Mouse (Mus musculus): ENCODE measurements around the gene Cyp2d9. TPM values are rescaled to one million over a fixed set of nuclear protein-coding genes. Genes with fewer than 3 reads are reported as not detected.
A peak's percentile ranks its signal among the peaks of the same experiment; 100 is the strongest.
"Not testable (repeated sequence)": the region's sequence is repeated elsewhere in the genome, so short reads cannot be mapped to it uniquely, and the experiment has no call there.

Cyp2d9 gene
- total RNA-seq (2021), result not detected
- long read RNA-seq, experiment 1, result 0 reads
- long read RNA-seq, experiment 2, result 0 reads

GRCm38 (mm10) chr15:82433137-82433536, at the start of gene Cyp2d9:
Cyp2d9 (plus strand) TSS chr15:82433437.
- no peak for DNase-seq (ENCODE audit: low spot score in 2 of 2)

GRCm38 (mm10) chr15:82385729-82386128, 47.5 kb upstream of the Cyp2d9 start:
- DNase-seq (ENCODE audit: low spot score in 2 of 2), result no peak

GRCm38 (mm10) chr15:82389916-82390315, 43.3 kb upstream of the Cyp2d9 start:
- DNase-seq (ENCODE audit: low spot score in 2 of 2), result not testable (repeated sequence)

- not testable (repeated sequence) for DNase-seq (ENCODE audit: low spot score in 2 of 2)
Observed at GRCm38 (mm10) chr15:82393922-82394321, 39.3 kb upstream of the Cyp2d9 start, which contains the start of gene Cyp2d11. Cyp2d11 (minus strand) TSS chr15:82394022.

DNA sequence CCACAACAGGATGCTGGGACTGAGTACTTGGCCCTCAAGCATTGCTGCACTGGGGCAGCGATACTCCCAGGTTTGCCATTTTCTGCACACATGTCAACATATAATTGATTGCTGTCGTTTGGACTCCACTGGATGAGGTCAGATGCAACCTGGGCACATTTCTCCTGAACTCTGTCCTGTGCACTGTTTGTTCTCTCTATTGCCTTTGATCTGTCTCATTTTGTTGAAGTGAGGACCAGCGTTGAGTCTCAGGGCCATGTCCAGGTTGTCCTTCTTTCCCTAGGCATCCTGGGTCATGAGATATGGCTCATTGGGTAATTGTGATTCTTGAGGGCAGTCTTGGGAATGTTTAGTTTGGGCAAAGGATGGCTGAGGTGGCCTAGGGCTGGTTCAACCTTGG, 37.3 kb upstream of the Cyp2d9 start:
- not testable (repeated sequence) for DNase-seq (ENCODE audit: low spot score in 2 of 2)

- DNase-seq (ENCODE audit: low spot score in 2 of 2), result no peak
Observed at GRCm38 (mm10) chr15:82401516-82401915, 31.7 kb upstream of the Cyp2d9 start.

DNA sequence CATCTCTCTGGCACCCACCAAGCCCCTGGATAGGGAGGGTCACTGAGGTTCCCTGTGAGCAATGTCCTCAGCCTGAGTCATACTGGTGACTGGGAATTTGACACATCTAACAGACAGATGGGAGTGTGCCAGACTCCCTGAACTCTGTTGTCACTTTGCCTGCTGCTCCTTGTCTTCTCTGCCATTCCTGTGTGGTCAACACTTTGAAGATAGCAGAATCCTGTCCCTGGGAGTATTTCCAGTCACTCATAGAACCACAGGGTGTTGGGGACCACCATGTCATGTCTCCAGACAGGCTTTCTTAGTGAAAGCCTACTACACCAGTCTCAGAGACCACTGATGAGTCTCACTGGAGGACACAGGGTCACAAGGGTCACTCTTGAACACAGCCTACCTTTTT, 31.1 kb upstream of the Cyp2d9 start:
- no peak for DNase-seq (ENCODE audit: low spot score in 2 of 2)

DNA sequence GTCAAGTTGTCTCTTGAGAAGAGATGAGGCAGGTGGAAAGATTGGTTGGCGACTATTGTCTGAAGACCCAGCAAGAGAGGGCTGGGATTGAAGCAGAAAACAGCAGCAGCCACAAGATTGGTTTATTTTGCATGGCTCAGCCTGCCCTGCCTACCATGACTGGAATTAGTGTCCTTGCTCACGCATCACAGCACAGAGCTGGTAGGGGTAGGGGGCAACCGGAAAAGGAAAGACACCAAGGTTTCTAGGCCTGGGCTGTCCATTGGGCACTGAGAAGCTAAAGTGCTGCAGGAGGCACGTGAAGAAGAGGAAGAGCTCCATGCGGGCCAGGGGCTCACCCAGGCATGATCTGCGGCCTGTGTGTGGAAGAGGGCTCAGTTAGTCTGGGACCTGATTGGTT, 30.5 kb upstream of the Cyp2d9 start:
- no peak for DNase-seq (ENCODE audit: low spot score in 2 of 2)

DNA sequence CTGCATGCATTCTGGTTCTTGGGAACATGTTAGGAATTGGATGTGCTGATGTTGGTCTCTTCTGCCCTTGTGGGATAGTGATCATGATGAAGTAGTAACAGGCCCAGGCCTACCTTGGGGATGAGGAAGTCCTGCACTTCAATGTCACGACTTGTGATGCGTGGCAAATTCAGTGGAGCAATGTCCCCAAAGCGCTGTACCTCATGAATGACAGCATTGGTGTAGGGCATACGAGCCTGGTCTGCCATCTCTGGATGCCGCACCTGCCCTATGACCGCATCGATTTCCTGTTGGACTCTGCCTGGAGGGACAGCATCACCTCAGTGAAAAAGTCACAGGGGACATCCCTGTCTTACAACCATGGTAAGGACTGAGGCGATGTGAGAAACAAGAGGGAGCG, 29.6 kb upstream of the Cyp2d9 start:
- no peak for DNase-seq (ENCODE audit: low spot score in 2 of 2)

DNA sequence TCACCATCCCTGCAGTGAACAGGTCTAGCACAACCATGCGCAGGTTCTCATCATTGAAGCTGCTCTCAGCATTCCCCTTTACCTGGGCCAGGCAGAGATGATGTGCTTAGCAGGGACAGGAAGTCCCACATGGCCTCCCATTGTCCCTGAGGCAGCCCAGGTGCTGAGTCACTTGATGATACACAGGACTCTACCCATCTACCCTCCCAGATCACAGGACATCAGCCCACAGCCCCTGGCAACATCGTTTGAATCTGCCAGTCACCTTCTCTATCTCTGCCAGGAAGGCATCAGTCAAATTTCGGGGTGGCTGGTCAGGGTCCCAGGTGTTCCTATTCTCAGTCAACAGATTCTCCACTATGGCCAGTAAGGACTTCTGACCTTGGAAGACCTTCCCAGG, 29.1 kb upstream of the Cyp2d9 start:
- no peak for DNase-seq (ENCODE audit: low spot score in 2 of 2)

- DNase-seq (ENCODE audit: low spot score in 2 of 2), result no peak
Observed at GRCm38 (mm10) chr15:82406981-82407380, 26.3 kb upstream of the Cyp2d9 start, which contains the start of gene Cyp2d10. Cyp2d10 (minus strand) TSS chr15:82407195.

DNA sequence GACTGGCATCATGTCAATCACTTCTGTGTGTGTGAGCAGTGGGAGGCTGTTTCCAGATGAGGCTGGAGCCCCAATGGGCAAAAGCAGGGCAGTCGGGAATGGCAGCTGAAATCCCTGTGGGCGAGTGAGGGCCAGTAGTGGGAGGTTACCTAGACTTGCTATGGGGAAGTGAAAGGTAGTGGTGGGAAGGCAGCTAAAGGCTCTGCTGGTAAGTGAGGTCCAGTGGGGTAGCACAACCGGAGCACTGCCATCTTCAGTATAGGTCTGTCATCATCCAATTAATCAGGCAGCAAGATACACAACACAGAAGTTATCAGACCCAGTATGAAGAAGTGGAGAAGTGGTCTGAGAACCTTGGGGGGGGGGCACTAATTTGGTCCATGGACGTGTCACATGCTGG, 25.7 kb upstream of the Cyp2d9 start:
- no peak for DNase-seq (ENCODE audit: low spot score in 2 of 2)

GRCm38 (mm10) chr15:82416797-82417789, 16.1 kb upstream of the Cyp2d9 start:
- DNase-seq (ENCODE audit: low spot score in 2 of 2), result peak; percentile 74 to 79

DNA sequence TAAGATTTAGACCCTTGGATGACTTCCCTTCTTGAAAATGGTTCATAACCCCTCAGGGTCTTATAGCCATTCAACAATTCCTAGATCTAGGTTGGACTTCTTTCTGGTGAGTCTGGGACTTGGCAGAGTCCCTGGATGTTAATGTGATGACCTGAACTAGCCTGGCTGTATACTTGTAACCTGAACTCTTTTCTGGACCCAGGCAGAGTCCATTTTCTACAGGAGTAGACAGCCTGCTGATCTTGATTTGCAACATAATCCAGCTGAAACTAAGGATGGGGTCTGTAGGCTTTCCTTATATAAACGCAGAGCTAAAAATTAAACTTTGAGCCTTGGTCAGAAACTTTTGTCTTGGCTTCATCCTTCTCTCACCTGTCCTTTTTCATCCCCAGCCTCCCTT, 14.6 kb upstream of the Cyp2d9 start:
- no peak for DNase-seq (ENCODE audit: low spot score in 2 of 2)

DNA sequence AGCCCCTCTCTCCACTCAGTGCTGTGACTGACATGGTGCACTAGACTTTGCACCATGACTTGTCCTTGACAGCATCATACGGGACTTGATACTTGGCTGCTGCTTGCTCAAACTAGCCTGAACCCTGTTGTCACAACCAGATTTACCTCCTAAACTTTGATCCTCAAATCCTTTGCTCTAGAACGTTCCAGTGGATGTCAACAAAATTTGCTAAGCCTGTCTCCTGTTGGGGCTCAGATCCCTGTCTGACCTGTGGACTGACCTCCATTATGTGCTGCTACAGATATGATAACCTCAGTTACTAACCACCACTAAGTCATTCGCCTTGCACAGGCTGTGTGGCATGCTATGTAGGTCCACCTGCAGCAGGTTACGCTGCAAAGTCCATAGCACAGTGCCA, 10.3 kb upstream of the Cyp2d9 start:
- no peak for DNase-seq (ENCODE audit: low spot score in 2 of 2)

- DNase-seq (ENCODE audit: low spot score in 2 of 2), result no peak
Observed at GRCm38 (mm10) chr15:82423471-82423870, 9.8 kb upstream of the Cyp2d9 start.

DNA sequence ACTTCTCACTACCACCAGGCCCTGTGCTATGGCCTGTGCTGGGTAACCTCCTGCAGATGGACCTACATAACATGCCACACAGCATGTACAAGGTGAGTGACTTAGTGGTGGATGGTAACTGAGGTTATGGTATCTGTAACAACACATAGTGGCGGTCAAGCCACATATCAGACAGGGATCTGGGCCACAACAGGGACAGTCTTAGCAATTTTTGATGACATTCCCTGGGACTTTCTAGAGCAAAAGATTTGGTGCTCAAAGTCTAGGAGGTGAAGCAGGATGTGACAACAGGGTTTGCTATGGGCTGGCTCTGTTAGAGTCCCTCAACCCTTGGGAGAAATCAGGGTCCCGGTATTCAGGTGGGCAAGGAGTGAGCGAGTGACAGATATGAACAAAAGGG, 384 bp downstream of the Cyp2d9 start:
- DNase-seq (ENCODE audit: low spot score in 2 of 2), result no peak

DNA sequence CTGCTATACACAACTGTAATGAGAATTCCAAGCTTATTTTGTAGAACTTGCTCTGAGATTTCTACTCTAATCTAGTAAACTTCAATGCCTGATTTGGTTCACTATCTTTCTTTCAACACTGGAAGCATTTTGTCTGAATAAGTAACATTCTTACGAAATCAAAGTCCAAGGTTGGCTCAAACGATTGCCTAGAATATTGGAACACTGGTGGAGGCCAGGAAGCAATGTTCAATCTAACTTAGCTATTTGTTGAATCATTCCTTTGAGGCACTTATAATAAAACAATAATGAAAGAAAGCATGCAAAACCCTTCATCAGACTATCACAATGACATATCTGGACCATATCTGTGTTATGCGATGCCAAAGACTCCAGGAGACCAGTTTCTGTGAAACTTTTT, 1.3 kb downstream of the Cyp2d9 start:
- DNase-seq (ENCODE audit: low spot score in 2 of 2), result no peak

DNA sequence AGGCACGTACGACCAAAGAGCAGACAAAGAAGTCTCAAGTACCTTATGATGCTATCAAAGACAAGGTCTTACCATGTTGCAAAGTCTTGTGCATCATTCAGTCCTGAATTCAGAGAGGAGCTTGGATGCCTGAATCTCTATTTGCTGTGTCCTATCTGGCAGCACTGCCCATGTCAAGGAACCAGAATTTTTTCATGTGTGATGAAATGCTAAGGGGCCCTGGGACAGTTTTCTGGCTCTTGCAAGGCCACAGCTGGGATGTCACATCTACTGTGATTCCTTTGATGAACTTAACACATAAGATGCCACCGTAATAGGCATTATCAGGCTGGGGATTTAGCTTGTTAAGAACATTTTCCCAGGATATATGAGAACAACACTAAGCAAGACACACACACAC, 1.8 kb downstream of the Cyp2d9 start:
- DNase-seq (ENCODE audit: low spot score in 2 of 2), result no peak

- DNase-seq (ENCODE audit: low spot score in 2 of 2), result no peak
Observed at GRCm38 (mm10) chr15:82435606-82436005, 2.4 kb downstream of the Cyp2d9 start.

- no peak for DNase-seq (ENCODE audit: low spot score in 2 of 2)
Observed at GRCm38 (mm10) chr15:82437975-82438617, 4.9 kb downstream of the Cyp2d9 start.

DNA sequence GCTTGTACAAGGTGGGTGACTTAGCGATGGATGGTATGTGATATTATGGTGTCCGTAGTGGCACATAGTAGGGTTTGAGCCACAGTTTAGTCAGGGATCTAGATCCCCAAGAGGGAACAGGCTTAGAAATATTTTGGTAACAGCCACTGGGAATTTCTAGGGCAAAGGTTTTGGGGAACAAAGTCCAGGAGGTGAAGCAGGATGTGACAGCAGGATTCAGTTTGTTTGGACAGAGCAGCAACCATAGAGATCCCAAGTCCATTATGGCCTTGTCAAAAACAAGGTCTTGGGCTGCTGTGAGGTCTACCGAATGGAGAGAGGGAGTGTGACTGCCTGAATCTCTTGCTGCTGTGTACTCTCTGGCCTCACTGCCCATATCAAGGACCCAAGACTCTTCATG, 10.4 kb downstream of the Cyp2d9 start:
- DNase-seq (ENCODE audit: low spot score in 2 of 2), result no peak

Measured in adrenal gland, adult 18-20 months (tissue).